Comparison of ENCODE assay signal across 14 mouse cellular contexts in the genomic region with DNA sequence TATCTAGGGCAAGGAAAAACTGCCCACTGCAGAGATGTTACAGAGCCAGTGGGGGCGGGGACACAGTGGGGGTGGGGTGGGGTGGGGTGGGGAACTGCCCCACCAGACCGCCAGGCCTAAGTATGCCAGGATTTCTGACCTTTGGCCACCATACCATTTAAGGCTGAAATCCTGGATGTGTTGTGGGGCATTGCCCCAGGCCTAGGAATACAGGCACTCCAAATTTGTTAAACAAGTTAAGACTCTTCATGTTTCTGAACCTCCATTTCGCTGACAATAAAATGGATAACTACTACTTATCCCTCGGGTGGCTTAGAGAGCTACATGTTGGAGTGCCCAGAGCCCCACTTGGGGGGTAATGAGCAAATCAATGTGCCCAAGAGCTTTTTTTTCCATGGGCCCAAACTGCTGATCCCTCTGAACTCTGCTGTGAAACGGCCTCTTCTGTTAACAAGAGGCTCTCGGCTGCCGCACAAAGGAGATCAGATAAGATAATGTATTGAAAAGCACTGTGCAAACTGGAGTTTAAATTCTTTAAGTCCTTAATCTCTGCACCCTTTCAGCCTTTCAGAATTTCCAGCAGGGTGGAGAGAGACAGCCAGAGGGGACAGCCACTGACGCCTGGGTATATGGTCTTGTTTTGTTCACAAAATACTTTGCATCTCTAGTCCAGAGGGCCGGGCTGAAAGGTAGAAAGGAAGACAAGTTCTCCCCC. TPM values are rescaled to one million over a fixed set of nuclear protein-coding genes. Genes with fewer than 3 reads are reported as not detected.
DNase-seq lines count a peak whose midpoint lies in the region; ATAC-seq lines count a peak whose summit lies in the region.
"Had no signal": no experiment of that assay in that cellular context is flagged by ENCODE, and none has a peak within 500 bp of the region (broad histone marks: within the 10 kb centered on the region; RNA-seq: fewer than 3 reads in every experiment).

No protein-coding gene starts in this region.

- WGBS in forebrain, embryonic 12.5 days = 2% methylated on average over 9 of the region's 9 CpGs
- 8% methylated on average over 9 of the region's 9 CpGs for WGBS in forebrain, embryonic 15.5 days
- 20% methylated on average over 9 of the region's 9 CpGs for WGBS in embryonic facial prominence, embryonic 14.5 days
- WGBS in limb, embryonic 12.5 days = 11% methylated on average over 9 of the region's 9 CpGs

- no peaks in the 10 kb centered on the region for H3K9me3 ChIP-seq in forebrain, embryonic 12.5 days
- no peaks in the 10 kb centered on the region for H3K9me3 ChIP-seq in forebrain, embryonic 15.5 days
- no peaks in the 10 kb centered on the region for H3K9me3 ChIP-seq in embryonic facial prominence, embryonic 14.5 days (ENCODE audit: control insufficient read depth, low read length)
- no peaks in the 10 kb centered on the region for H3K9me3 ChIP-seq in limb, embryonic 12.5 days

- no peak overlapping the region for H3K4me2 ChIP-seq in forebrain, embryonic 12.5 days
- H3K4me2 ChIP-seq in forebrain, embryonic 15.5 days (replicated peaks) = no peak overlapping the region
- H3K4me2 ChIP-seq in embryonic facial prominence, embryonic 14.5 days (ENCODE audit: low read depth, low read length) = peak overlapping the region; percentile 88
- H3K4me2 ChIP-seq in limb, embryonic 12.5 days = peak overlapping the region; percentile 88

- H3K27me3 ChIP-seq in forebrain, embryonic 12.5 days = peaks cover 94% of the 10 kb centered on the region
- H3K27me3 ChIP-seq in forebrain, embryonic 15.5 days = peaks cover 94% of the 10 kb centered on the region
- H3K27me3 ChIP-seq in embryonic facial prominence, embryonic 14.5 days (replicated peaks; ENCODE audit: control insufficient read depth, insufficient read depth, low read length) = peaks cover 89% of the 10 kb centered on the region
- H3K27me3 ChIP-seq in limb, embryonic 12.5 days = peaks cover 86% of the 10 kb centered on the region

- no peak for ATAC-seq in forebrain, embryonic 12.5 days (ENCODE audit: low FRiP score)
- ATAC-seq in forebrain, embryonic 15.5 days (replicated peaks) = no peak
- no peak for ATAC-seq in embryonic facial prominence, embryonic 14.5 days (ENCODE audit: low read depth)
- no peak for ATAC-seq in limb, embryonic 12.5 days (ENCODE audit: insufficient number of reproducible peaks, insufficient read depth, low FRiP score, low TSS enrichment, low read depth)
- no peak for ATAC-seq in erythroid progenitor cell, adult 5-6 weeks (replicated peaks; ENCODE audit: low FRiP score, poor library complexity, severe bottlenecking)

- peak; percentile 38 for DNase-seq in ES-CJ7 (ENCODE audit: low read depth, low spot score)
- no peak for DNase-seq in embryonic facial prominence, embryonic 14.5 days (ENCODE audit: low spot score)
- no peak for DNase-seq in right cerebral cortex, adult 18-20 months
- DNase-seq in lung, postnatal 4 days = no peak
- DNase-seq: cerebellum, postnatal 25 days; kidney, adult 18-20 months; right cerebral cortex, postnatal 25 days had no signal

- peak overlapping the region; percentile 48 for H3K4me3 ChIP-seq in forebrain, embryonic 12.5 days (replicated peaks)
- no peak overlapping the region for H3K4me3 ChIP-seq in forebrain, embryonic 15.5 days
- peak overlapping the region; percentile 65 for H3K4me3 ChIP-seq in embryonic facial prominence, embryonic 14.5 days (ENCODE audit: low read depth, low read length)
- H3K4me3 ChIP-seq in limb, embryonic 12.5 days (replicated peaks) = peak overlapping the region; percentile 64
- H3K4me3 ChIP-seq: layer of hippocampus, adult 2 months; myocyte had no signal

- H3K9ac ChIP-seq in forebrain, embryonic 12.5 days = no peak overlapping the region
- no peak overlapping the region for H3K9ac ChIP-seq in forebrain, embryonic 15.5 days (replicated peaks)
- H3K9ac ChIP-seq in embryonic facial prominence, embryonic 14.5 days (ENCODE audit: low read depth, low read length) = peak overlapping the region; percentile 76
- H3K9ac ChIP-seq in limb, embryonic 12.5 days (replicated peaks) = peak overlapping the region; percentile 78

- H3K27ac ChIP-seq in forebrain, embryonic 12.5 days = no peak overlapping the region
- no peak overlapping the region for H3K27ac ChIP-seq in forebrain, embryonic 15.5 days (replicated peaks)
- H3K27ac ChIP-seq in embryonic facial prominence, embryonic 14.5 days (replicated peaks; ENCODE audit: low read depth, low read length) = peak overlapping the region; percentile 13
- peak overlapping the region; percentile 87 for H3K27ac ChIP-seq in limb, embryonic 12.5 days
- H3K27ac ChIP-seq: layer of hippocampus, adult 2 months had no signal

- no peaks in the 10 kb centered on the region for H3K36me3 ChIP-seq in forebrain, embryonic 12.5 days (replicated peaks)
- H3K36me3 ChIP-seq in forebrain, embryonic 15.5 days = no peaks in the 10 kb centered on the region
- no peaks in the 10 kb centered on the region for H3K36me3 ChIP-seq in embryonic facial prominence, embryonic 14.5 days (ENCODE audit: control insufficient read depth, insufficient read depth, low read length)
- H3K36me3 ChIP-seq in limb, embryonic 12.5 days = no peaks in the 10 kb centered on the region
- H3K36me3 ChIP-seq: G1E had no signal

- H3K4me1 ChIP-seq in forebrain, embryonic 12.5 days = peaks cover 20% of the 10 kb centered on the region
- peaks cover 15% of the 10 kb centered on the region for H3K4me1 ChIP-seq in forebrain, embryonic 15.5 days
- H3K4me1 ChIP-seq in embryonic facial prominence, embryonic 14.5 days (ENCODE audit: control insufficient read depth, insufficient read depth, low read length) = peaks cover 13% of the 10 kb centered on the region
- peaks cover 41% of the 10 kb centered on the region for H3K4me1 ChIP-seq in limb, embryonic 12.5 days (replicated peaks)

RNA-seq across cellular contexts. Expression of gene Msx2, which starts 2.3 kb away (rescaled TPM):
- polyA plus RNA-seq in forebrain, embryonic 12.5 days (2016; fragmentation: Nextera tagmentation; extraction: Ambion mirVana) = 9.8 and 19.6 TPM in 2 replicates
- polyA plus RNA-seq in forebrain, embryonic 15.5 days (2015; fragmentation: Nextera tagmentation; extraction: Ambion mirVana) = 0.41 and 0.70 TPM in 2 replicates
- polyA plus RNA-seq in embryonic facial prominence, embryonic 14.5 days (2014; fragmentation: Nextera tagmentation; extraction: Ambion mirVana) = 11.5 and 11.6 TPM in 2 replicates
- polyA plus RNA-seq in limb, embryonic 12.5 days (2016; fragmentation: Nextera tagmentation; extraction: Ambion mirVana) = 64.2 and 72.0 TPM in 2 replicates
- total RNA-seq in erythroid progenitor cell, adult 5-6 weeks (2015; ENCODE audit: low replicate concordance) = not detected in 2 replicates
- total RNA-seq in erythroid progenitor cell, adult 5-6 weeks (2017; ENCODE audit: low replicate concordance) = not detected in 2 replicates
- polyA plus RNA-seq: G1E had no signal

Comparison
In these comparisons a context has a peak if more than half of its experiments do, and no peak if none do; other contexts are left out.
1. H3K27ac ChIP-seq: peak in embryonic facial prominence, embryonic 14.5 days (single experiment) and limb, embryonic 12.5 days (single experiment); none in forebrain, embryonic 12.5 days (single experiment) and forebrain, embryonic 15.5 days (single experiment).
2. H3K4me2 ChIP-seq: peak in embryonic facial prominence, embryonic 14.5 days (single experiment) and limb, embryonic 12.5 days (single experiment); none in forebrain, embryonic 12.5 days (single experiment) and forebrain, embryonic 15.5 days (single experiment).
3. H3K9ac ChIP-seq: peak in embryonic facial prominence, embryonic 14.5 days (single experiment) and limb, embryonic 12.5 days (single experiment); none in forebrain, embryonic 12.5 days (single experiment) and forebrain, embryonic 15.5 days (single experiment).